Mouse (Mus musculus): Measurements from ENCODE around the gene Ptpn6. TPM values are rescaled to one million over a fixed set of nuclear protein-coding genes. Genes with fewer than 3 reads are reported as not detected.
"Not testable (repeated sequence)": the region's sequence is repeated elsewhere in the genome, so short reads cannot be mapped to it uniquely, and the experiment has no call there.

The Ptpn6 gene
- polyA plus RNA-seq, 1 experiment from 2014 or later = 4.7 TPM

DNA sequence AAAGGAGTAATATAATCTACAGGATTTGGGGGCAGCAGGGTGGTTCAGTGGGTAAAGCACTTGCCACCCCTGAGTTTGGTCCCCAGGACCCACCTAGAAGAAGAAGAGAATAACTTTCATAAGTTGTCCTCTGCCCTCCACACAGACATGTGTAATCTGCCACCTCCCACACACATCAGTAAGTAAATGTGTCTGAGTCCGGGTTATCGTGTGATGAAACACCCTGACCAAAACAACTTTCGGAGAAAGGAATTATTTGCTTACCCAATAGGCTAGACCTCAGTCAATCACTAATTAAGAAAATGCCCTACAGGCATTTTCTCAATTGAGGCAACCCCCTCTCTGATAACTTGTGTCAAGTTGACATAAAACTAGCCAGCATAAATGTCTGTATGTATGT is 48.0 kb downstream of the Ptpn6 start:
- no peaks in the 10 kb centered on the region for H3K27me3 ChIP-seq (replicated peaks; ENCODE audit: control insufficient read depth, insufficient read depth, low read length)

DNA sequence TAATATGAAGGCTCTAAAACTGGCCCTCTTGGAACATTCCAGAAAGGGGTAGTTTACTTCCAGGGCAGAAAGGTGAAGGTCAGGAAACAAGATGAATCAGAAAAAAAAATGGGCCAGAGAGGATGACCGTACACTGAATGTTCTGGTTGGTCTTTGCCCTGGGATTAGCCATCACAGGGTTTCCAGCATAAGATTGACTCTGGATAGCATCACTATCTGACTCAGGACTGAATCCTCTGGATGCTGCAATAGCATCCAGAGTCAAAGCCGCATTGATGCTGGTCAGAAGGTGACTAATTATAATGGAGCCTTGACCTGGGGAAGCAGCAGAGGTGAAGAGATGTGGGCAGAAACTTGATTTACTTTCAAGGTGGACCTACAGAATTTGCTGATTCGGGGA is 49.5 kb downstream of the Ptpn6 start:
- no peak overlapping the region for H3K4me2 ChIP-seq (ENCODE audit: low read length)
- no peak overlapping the region for H3K27ac ChIP-seq (ENCODE audit: low read depth, low read length)
- no peaks in the 10 kb centered on the region for H3K9me3 ChIP-seq (replicated peaks; ENCODE audit: control insufficient read depth, low read length)
- no peaks in the 10 kb centered on the region for H3K36me3 ChIP-seq (ENCODE audit: control insufficient read depth, insufficient read depth, low read length)
- no peaks in the 10 kb centered on the region for H3K27me3 ChIP-seq (replicated peaks; ENCODE audit: control insufficient read depth, insufficient read depth, low read length)
- WGBS = 94% methylated on average over 3 of the region's 3 CpGs
- DNase-seq (ENCODE audit: low spot score) = no peak
- ATAC-seq = no peak
- H3K9ac ChIP-seq (ENCODE audit: low read length) = no peak overlapping the region
- H3K4me3 ChIP-seq (ENCODE audit: low read depth, low read length) = no peak overlapping the region
- H3K4me1 ChIP-seq (ENCODE audit: control insufficient read depth, insufficient read depth, low read length) = 0 out of 2 replicates have a peak, but pooled peaks cover 1% of the 10 kb centered on the region

More for the DNA sequence above, 48.0 kb downstream of the Ptpn6 start:
- Histone ChIP-seq H3K9me3 (replicated peaks; ENCODE audit: control insufficient read depth, low read length) (no peaks in the 10 kb centered on the region), H3K27ac (ENCODE audit: low read depth, low read length) (no peak overlapping the region), H3K36me3 (ENCODE audit: control insufficient read depth, insufficient read depth, low read length) (no peaks in the 10 kb centered on the region), H3K4me1 (ENCODE audit: control insufficient read depth, insufficient read depth, low read length) (0 out of 2 replicates have a peak, but pooled peaks cover 7% of the 10 kb centered on the region), H3K4me2 (ENCODE audit: low read length) (no peak overlapping the region), H3K9ac (ENCODE audit: low read length) (no peak overlapping the region), H3K4me3 (ENCODE audit: low read depth, low read length) (no peak overlapping the region)
- 96% methylated on average over 3 of the region's 3 CpGs for WGBS
- no peak for ATAC-seq
- no peak for DNase-seq (ENCODE audit: low spot score)

DNA sequence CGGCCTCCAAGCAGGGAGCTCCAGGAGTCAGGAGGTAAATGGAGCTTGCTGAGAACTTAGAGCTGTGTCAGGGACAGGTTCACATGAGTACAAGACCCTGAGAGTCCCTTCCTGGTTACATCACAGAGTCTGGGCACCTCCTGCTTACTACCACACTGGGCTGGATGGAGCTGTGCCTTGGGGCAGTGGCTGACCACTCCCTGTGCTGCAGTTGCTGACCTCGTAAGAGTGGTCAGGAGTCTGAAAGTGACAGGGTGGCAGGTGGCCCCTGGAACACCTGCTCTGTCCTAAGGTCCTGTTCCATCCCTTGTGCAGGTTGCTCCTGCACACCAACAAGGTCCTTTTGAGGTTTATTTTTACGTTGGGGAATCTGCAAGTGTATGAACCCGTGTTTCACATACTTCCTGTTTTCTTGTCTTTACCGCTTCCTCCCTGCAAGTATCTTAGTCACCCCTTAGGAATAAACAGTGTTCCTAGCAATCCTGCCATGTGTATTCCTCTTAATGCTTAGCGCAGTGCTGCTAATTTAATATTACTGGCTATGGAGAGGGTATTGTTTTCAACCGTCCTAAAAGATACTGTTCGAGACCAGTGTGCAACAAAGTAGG is 50.3 kb downstream of the Ptpn6 start:
- DNase-seq (ENCODE audit: low spot score) (no peak), ATAC-seq (no peak)
- no peak overlapping the region for H3K9ac ChIP-seq (ENCODE audit: low read length)
- 92% methylated on average over 8 of the region's 8 CpGs for WGBS
- H3K4me1 ChIP-seq (ENCODE audit: control insufficient read depth, insufficient read depth, low read length) = no peaks in the 10 kb centered on the region
- no peaks in the 10 kb centered on the region for H3K36me3 ChIP-seq (ENCODE audit: control insufficient read depth, insufficient read depth, low read length)
- H3K27me3 ChIP-seq (replicated peaks; ENCODE audit: control insufficient read depth, insufficient read depth, low read length) = no peaks in the 10 kb centered on the region
- H3K4me3 ChIP-seq (ENCODE audit: low read depth, low read length) = no peak overlapping the region
- H3K9me3 ChIP-seq (replicated peaks; ENCODE audit: control insufficient read depth, low read length) = no peaks in the 10 kb centered on the region
- H3K4me2 ChIP-seq (ENCODE audit: low read length) = no peak overlapping the region
- H3K27ac ChIP-seq (ENCODE audit: low read depth, low read length) = no peak overlapping the region

DNA sequence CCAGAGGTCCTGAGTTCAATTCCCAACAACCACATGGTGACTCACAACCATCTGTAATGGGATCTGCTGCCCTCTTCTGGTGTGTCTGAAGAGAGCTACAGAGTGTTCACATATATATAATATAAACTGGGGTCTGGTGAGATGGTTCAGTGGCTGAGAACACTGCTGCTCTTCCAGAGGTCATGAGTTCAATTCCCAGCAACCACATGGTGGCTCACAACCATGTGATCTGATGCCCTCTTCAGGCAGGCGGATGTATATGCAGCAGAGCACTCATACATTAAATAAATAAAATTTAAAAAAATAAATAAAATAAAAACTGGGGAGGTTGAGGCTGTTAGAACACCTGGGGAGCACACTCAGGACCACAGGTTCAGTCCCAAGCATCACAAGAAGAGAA is 51.9 kb downstream of the Ptpn6 start:
- not testable (repeated sequence) for H3K36me3 ChIP-seq (ENCODE audit: control insufficient read depth, insufficient read depth, low read length); DNase-seq (ENCODE audit: low spot score); H3K4me2 ChIP-seq (ENCODE audit: low read length); H3K4me1 ChIP-seq (ENCODE audit: control insufficient read depth, insufficient read depth, low read length); H3K27ac ChIP-seq (ENCODE audit: low read depth, low read length); H3K9me3 ChIP-seq (replicated peaks; ENCODE audit: control insufficient read depth, low read length); ATAC-seq; H3K27me3 ChIP-seq (replicated peaks; ENCODE audit: control insufficient read depth, insufficient read depth, low read length); H3K9ac ChIP-seq (ENCODE audit: low read length); H3K4me3 ChIP-seq (ENCODE audit: low read depth, low read length)
- 86% methylated on average over 1 of the region's 1 CpGs for WGBS

DNA sequence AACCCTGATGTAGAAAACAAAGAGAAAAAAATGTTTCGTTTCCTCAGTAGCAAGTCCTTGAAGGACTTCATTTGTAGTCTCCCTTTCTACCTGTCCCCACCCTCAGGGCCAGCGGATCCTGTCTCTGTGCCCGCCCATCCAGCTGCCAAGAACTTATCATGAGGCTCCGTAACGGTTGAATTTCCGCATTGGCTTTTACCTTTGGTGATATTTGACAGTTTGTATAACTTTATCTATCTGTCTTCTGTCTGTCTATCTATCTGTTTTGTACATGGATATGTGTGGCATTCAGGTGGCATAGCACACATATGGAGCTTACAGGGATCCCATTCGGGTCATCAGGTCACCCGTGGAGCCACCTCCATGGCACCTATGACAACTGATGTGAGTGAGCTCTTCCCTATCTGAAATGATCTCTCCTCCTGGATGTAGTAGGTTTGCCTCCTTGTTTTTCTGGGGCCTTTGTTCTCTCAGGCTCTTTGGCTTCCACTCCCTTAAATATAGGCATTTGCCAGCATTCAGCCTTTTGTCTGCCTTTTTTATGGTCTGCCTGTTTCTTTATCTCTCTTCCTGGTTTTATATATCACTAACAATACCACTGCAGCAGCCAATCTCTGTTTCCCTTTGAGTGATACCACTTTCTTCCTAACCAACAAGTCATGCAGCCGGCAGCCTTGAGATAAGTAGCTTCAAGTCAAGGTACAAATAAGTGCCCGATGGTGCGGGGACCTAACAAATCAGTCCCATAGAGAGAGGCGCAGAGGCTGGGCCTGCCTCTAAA is 52.7 kb downstream of the Ptpn6 start:
- WGBS = 84% methylated on average over 12 of the region's 12 CpGs
- no peak overlapping the region for H3K9ac ChIP-seq (ENCODE audit: low read length)
- H3K4me3 ChIP-seq (ENCODE audit: low read depth, low read length) = no peak overlapping the region
- H3K27ac ChIP-seq (ENCODE audit: low read depth, low read length) = no peak overlapping the region
- no peaks in the 10 kb centered on the region for H3K27me3 ChIP-seq (replicated peaks; ENCODE audit: control insufficient read depth, insufficient read depth, low read length)
- ATAC-seq = no peak
- no peak for DNase-seq (ENCODE audit: low spot score)
- H3K9me3 ChIP-seq (replicated peaks; ENCODE audit: control insufficient read depth, low read length) = no peaks in the 10 kb centered on the region
- no peaks in the 10 kb centered on the region for H3K36me3 ChIP-seq (ENCODE audit: control insufficient read depth, insufficient read depth, low read length)
- H3K4me2 ChIP-seq (ENCODE audit: low read length) = no peak overlapping the region
- H3K4me1 ChIP-seq (ENCODE audit: control insufficient read depth, insufficient read depth, low read length) = no peaks in the 10 kb centered on the region

DNA sequence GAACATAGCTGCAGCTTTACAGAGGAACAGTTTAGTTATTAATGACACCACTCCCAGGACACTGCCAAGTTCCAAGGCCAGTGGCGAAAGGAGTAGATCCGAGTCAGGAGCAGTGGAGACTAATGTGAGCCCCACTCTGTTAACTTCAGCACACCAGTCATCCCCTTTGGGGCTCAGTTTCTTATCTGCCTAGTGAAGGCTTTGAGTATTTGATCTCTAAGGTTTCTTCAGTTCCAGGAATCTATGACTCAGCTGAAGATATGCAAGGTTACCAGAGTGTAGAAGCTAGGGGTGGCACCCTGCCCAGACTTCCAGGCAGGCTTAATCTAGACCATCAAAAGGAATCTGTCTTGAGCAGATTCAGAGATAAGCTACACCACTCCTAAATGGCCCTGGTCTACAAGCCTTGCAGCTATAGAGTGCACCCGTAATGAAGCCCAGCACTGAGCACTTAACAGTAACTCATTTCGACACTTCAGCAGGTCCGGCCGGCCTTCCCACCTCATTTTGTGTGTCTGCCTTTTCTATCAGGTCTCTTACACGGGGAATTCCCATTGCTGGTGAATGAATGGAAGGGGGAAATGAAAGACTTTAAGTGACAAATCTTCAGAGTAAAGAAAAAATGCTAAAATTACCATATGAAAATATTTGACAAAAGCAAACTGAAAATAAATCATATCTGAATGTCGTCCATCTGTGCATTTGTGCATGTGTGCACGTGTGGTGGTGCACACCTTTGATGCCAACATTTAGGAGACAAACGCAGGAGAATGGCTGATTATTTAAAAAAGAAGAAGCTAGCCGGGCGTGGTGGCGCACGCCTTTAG is 54.7 kb downstream of the Ptpn6 start:
- DNase-seq (ENCODE audit: low spot score) (no peak), ATAC-seq (no peak)
- H3K9ac ChIP-seq (ENCODE audit: low read length) = no peak overlapping the region
- no peaks in the 10 kb centered on the region for H3K9me3 ChIP-seq (replicated peaks; ENCODE audit: control insufficient read depth, low read length)
- no peak overlapping the region for H3K4me2 ChIP-seq (ENCODE audit: low read length)
- no peak overlapping the region for H3K27ac ChIP-seq (ENCODE audit: low read depth, low read length)
- H3K4me3 ChIP-seq (ENCODE audit: low read depth, low read length) = no peak overlapping the region
- WGBS = 90% methylated on average over 14 of the region's 14 CpGs
- no peaks in the 10 kb centered on the region for H3K36me3 ChIP-seq (ENCODE audit: control insufficient read depth, insufficient read depth, low read length)
- H3K4me1 ChIP-seq (ENCODE audit: control insufficient read depth, insufficient read depth, low read length) = no peaks in the 10 kb centered on the region
- H3K27me3 ChIP-seq (replicated peaks; ENCODE audit: control insufficient read depth, insufficient read depth, low read length) = no peaks in the 10 kb centered on the region

DNA sequence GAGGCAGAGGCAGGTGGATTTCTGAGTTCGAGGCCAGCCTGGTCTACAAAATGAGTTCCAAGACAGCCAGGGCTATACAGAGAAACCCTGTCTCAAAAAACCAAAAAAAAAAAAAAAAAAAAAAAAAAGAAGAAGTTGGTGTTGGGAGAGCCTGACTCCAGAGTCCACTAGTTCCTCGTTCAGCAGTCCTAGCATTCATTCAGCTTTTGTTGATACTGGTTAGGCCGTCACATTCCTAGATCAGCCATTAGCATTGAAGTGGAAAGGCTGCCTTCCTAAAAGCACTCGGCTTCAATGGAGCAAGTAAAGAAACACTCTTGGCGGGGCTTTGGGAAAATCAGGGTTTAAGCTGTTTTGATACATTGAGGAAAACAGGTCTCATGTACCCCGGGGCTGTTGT is 56.2 kb downstream of the Ptpn6 start:
- not testable (repeated sequence) for H3K4me2 ChIP-seq (ENCODE audit: low read length); H3K36me3 ChIP-seq (ENCODE audit: control insufficient read depth, insufficient read depth, low read length); H3K27ac ChIP-seq (ENCODE audit: low read depth, low read length); H3K9me3 ChIP-seq (replicated peaks; ENCODE audit: control insufficient read depth, low read length); H3K4me1 ChIP-seq (ENCODE audit: control insufficient read depth, insufficient read depth, low read length); H3K27me3 ChIP-seq (replicated peaks; ENCODE audit: control insufficient read depth, insufficient read depth, low read length); ATAC-seq; H3K9ac ChIP-seq (ENCODE audit: low read length); DNase-seq (ENCODE audit: low spot score); H3K4me3 ChIP-seq (ENCODE audit: low read depth, low read length)
- WGBS = 38% methylated on average over 6 of the region's 6 CpGs

DNA sequence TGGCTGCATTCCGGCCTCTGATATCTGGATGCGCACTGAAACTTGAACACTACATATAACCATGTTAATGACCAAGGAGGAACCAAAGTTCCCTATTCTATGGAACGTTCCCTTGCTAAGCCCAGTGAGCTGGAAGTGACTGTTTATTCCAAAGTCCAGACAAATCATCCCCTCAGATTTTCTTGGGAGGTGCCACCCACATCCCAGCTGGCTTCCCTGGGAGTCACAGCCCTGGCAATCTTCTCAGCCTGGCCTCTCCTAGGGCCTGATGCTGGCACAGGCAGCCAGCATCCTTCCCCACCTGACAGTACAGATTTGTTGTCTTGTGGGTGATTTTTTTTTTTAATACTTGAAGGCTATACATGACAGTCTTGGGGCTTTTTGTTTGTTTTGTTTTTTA is 59.0 kb downstream of the Ptpn6 start:
- H3K27ac ChIP-seq (ENCODE audit: low read depth, low read length) = no peak overlapping the region
- no peak overlapping the region for H3K9ac ChIP-seq (ENCODE audit: low read length)
- DNase-seq (ENCODE audit: low spot score) (no peak), ATAC-seq (no peak)
- H3K9me3 ChIP-seq (replicated peaks; ENCODE audit: control insufficient read depth, low read length) = no peaks in the 10 kb centered on the region
- H3K27me3 ChIP-seq (replicated peaks; ENCODE audit: control insufficient read depth, insufficient read depth, low read length) = no peaks in the 10 kb centered on the region
- no peak overlapping the region for H3K4me3 ChIP-seq (ENCODE audit: low read depth, low read length)
- no peaks in the 10 kb centered on the region for H3K4me1 ChIP-seq (ENCODE audit: control insufficient read depth, insufficient read depth, low read length)
- 94% methylated on average over 3 of the region's 3 CpGs for WGBS
- H3K4me2 ChIP-seq (ENCODE audit: low read length) = no peak overlapping the region
- H3K36me3 ChIP-seq (ENCODE audit: control insufficient read depth, insufficient read depth, low read length) = no peaks in the 10 kb centered on the region

Measured in forebrain, embryonic 14.5 days (tissue).